Mouse (Mus musculus) liver, adult 2 months (tissue): ENCODE data around the gene Ncln.

Experiments
- CTCF ChIP-seq: fragments of 200-500 bp; IDR thresholded peaks from 2 replicates; pipeline ENCODE4 v1.5.1; 2011; ENCODE audit warnings: low read depth, low read length, control low read depth
- POLR2A ChIP-seq: fragments of 200-500 bp; IDR thresholded peaks from 2 replicates; pipeline ENCODE4 v1.6.1; 2011; ENCODE audit warnings: low read length, control low read depth; ENCODE audit not compliant: insufficient read depth; ENCODE audit errors: extremely low read depth

DNA sequence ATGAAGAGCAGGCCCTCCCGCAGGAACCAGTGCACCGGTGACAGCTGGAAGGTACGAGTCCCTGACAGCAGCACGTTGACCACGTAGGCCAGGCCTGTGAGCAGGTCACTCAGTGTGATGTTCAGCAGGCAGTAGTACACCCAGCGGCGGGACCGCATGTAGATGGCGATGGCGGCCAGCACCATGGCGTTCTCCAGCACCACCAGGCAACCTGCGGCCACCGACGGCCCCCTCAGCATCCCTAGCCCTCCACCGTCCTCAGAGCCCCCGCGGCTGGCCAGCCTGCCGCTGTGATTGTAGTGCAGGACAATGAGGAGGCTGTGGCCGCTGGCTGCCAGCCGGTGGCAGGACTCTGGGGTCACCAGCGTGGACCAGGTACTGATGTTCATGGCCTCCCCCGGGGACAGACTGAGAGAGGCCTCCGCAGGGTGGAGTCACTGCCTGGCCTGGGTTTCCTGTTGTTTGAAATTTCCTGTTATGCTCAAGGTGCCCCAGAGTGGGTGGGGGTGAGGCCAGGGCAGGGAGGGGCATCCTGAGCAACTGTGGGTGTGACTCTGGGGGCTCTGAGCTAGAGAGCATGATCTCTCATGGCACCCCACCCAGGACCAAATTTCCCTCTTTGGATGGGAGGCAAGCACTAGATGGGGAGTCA, 3.2 kb upstream of the Ncln start:
- TF ChIP-seq CTCF: no peak
- TF ChIP-seq POLR2A: 0 out of 2 replicates have a peak, but pooled peaks have one; percentile 10
